Mouse (Mus musculus): Measurements from ENCODE around the gene Synj2bp. TPM values are rescaled to one million over a fixed set of nuclear protein-coding genes. Genes with fewer than 3 reads are reported as not detected.
A peak's percentile ranks its signal among the peaks of the same experiment; 100 is the strongest.
"Not testable (repeated sequence)": the region's sequence is repeated elsewhere in the genome, so short reads cannot be mapped to it uniquely, and the experiment has no call there.

Gene Synj2bp
- polyA plus RNA-seq, 1 experiment from 2014 or later, result 37.9 TPM

DNA sequence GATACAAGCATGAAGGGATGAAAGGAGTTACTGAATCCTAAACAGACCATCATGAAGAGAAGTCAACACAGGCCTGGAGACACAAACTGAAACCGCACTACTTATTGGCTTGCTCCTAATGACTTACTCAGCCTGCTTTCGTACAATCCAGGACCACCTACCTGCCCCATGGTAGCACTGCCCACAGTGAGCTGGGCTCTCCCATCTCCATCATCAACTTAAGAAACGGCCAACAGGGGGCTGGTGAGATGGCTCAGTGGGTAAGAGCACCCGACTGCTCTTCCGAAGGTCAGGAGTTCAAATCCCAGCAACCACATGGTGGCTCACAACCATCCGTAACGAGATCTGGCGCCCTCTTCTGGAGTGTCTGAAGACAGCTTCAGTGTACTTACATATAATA is 2.1 kb downstream of the Synj2bp start:
- H3K4me2 ChIP-seq (ENCODE audit: low read length); H3K27me3 ChIP-seq (ENCODE audit: control insufficient read depth, insufficient read depth, low read length); H3K36me3 ChIP-seq (ENCODE audit: control insufficient read depth, insufficient read depth, low read length); H3K27ac ChIP-seq (replicated peaks in 1 of 2; ENCODE audit: control insufficient read depth in 1 of 2, insufficient read depth in 1 of 2, low read depth in 2 of 2, low read length in 2 of 2); ATAC-seq (ENCODE audit: insufficient number of reproducible peaks, insufficient read depth, low FRiP score, low read depth); H3K9me3 ChIP-seq (ENCODE audit: control insufficient read depth, low read length); H3K9ac ChIP-seq (ENCODE audit: low read length); H3K4me3 ChIP-seq (ENCODE audit: control insufficient read depth in 1 of 2, insufficient read depth in 1 of 2, low read depth in 1 of 2, low read length in 2 of 2): not testable (repeated sequence)
- H3K4me1 ChIP-seq (ENCODE audit: control insufficient read depth in 2 of 2, insufficient read depth in 2 of 2, low read length in 2 of 2), result peaks cover 2 to 12% of the 10 kb centered on the region in 2 experiments; a peak in 1 of 4 replicates
- 86% methylated on average over 5 of the region's 8 CpGs for WGBS

DNA sequence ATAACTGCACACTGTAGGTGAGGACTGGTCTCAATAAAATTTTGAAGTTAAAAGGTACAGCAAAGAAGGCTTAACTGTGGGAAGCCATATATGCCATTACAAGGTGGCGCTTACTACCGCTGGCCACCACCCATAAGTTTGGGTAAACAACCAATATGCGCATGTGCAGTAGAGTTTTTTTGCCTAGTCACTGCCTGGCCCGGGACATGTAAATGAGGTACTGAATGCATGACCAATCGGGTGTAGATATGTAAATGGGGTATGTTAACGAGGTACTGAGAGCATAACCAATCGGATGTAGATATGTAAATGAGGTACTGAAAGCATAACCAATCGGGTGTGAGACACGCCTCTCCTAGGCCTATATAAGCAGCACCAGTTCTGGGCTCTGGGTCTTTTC is 35.8 kb downstream of the Synj2bp start:
- H3K4me1 ChIP-seq (ENCODE audit: control insufficient read depth in 2 of 2, insufficient read depth in 2 of 2, low read length in 2 of 2); ATAC-seq (ENCODE audit: insufficient number of reproducible peaks, insufficient read depth, low FRiP score, low read depth); H3K9ac ChIP-seq (ENCODE audit: low read length); H3K27ac ChIP-seq (replicated peaks in 1 of 2; ENCODE audit: control insufficient read depth in 1 of 2, insufficient read depth in 1 of 2, low read depth in 2 of 2, low read length in 2 of 2); H3K27me3 ChIP-seq (ENCODE audit: control insufficient read depth, insufficient read depth, low read length); H3K36me3 ChIP-seq (ENCODE audit: control insufficient read depth, insufficient read depth, low read length); H3K4me3 ChIP-seq (ENCODE audit: control insufficient read depth in 1 of 2, insufficient read depth in 1 of 2, low read depth in 1 of 2, low read length in 2 of 2); H3K9me3 ChIP-seq (ENCODE audit: control insufficient read depth, low read length); H3K4me2 ChIP-seq (ENCODE audit: low read length): not testable (repeated sequence)
- WGBS, result 97% methylated on average over 9 of the region's 9 CpGs

DNA sequence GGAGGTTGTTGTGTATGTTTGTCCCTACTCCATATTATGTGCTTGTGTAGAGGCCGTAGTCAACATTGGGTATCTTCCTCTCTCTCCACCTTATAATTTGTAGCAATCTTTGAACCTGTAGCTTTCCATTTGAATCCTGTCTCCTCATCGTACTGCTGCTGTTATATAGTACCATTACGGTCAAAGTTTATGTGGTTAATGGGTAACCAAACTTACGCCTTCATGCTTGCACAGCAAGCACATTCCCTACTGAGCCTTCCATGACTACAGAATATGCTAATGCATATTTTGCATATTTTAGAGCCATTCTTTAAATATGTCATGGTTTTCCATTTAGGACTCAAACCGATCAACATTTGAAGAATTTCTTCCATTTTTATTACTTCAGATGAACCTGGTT is 42.2 kb downstream of the Synj2bp start:
- H3K4me1 ChIP-seq (ENCODE audit: control insufficient read depth in 2 of 2, insufficient read depth in 2 of 2, low read length in 2 of 2), result no peaks in the 10 kb centered on the region
- no peak overlapping the region for H3K4me3 ChIP-seq (ENCODE audit: control insufficient read depth in 1 of 2, insufficient read depth in 1 of 2, low read depth in 1 of 2, low read length in 2 of 2)
- H3K9me3 ChIP-seq (ENCODE audit: control insufficient read depth, low read length), result no peaks in the 10 kb centered on the region
- H3K9ac ChIP-seq (ENCODE audit: low read length), result no peak overlapping the region
- 95% methylated on average over 5 of the region's 5 CpGs for WGBS
- no peaks in the 10 kb centered on the region for H3K36me3 ChIP-seq (ENCODE audit: control insufficient read depth, insufficient read depth, low read length)
- H3K4me2 ChIP-seq (ENCODE audit: low read length), result no peak overlapping the region
- ATAC-seq (ENCODE audit: insufficient number of reproducible peaks, insufficient read depth, low FRiP score, low read depth), result no peak
- no peaks in the 10 kb centered on the region for H3K27me3 ChIP-seq (ENCODE audit: control insufficient read depth, insufficient read depth, low read length)
- no peak overlapping the region for H3K27ac ChIP-seq (replicated peaks in 1 of 2; ENCODE audit: control insufficient read depth in 1 of 2, insufficient read depth in 1 of 2, low read depth in 2 of 2, low read length in 2 of 2)

DNA sequence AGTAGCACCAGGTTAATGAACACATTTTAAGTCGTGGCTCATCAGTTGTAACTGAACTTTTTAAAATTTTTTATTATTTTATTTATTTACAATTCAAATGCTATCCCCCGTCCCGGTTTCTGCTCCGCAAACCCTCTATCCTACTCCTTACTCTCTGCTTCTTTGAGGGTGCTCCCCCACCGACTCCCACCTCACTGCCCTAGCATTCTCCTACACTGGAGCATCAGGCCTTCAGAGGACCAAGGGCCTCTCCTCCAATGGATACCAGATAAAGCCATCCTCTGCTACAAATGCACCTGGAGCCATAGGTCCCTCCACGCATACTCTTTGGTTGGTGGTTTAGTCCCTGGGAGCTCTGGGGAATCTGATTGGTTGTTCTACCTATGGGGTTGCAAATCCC is 47.4 kb downstream of the Synj2bp start:
- Histone ChIP-seq H3K27me3 (ENCODE audit: control insufficient read depth, insufficient read depth, low read length) (no peaks in the 10 kb centered on the region), H3K4me3 (ENCODE audit: control insufficient read depth in 1 of 2, insufficient read depth in 1 of 2, low read depth in 1 of 2, low read length in 2 of 2) (peak overlapping the region; percentile 80 to 93; a peak in 3 of 4 replicates), H3K4me1 (ENCODE audit: control insufficient read depth in 2 of 2, insufficient read depth in 2 of 2, low read length in 2 of 2) (no peaks in the 10 kb centered on the region), H3K9me3 (ENCODE audit: control insufficient read depth, low read length) (no peaks in the 10 kb centered on the region), H3K9ac (ENCODE audit: low read length) (peak overlapping the region; percentile 82; the same call in 1 of the 2 replicates), H3K4me2 (ENCODE audit: low read length) (peak overlapping the region; percentile 75), H3K27ac (replicated peaks in 1 of 2; ENCODE audit: control insufficient read depth in 1 of 2, insufficient read depth in 1 of 2, low read depth in 2 of 2, low read length in 2 of 2) (peak overlapping the region in 1 of 2 experiments; percentile 90; a peak in 2 of 4 replicates), H3K36me3 (ENCODE audit: control insufficient read depth, insufficient read depth, low read length) (no peaks in the 10 kb centered on the region)
- WGBS, result 34% methylated on average over 6 of the region's 6 CpGs
- ATAC-seq (ENCODE audit: insufficient number of reproducible peaks, insufficient read depth, low FRiP score, low read depth), result 0 out of 2 replicates have a peak, but pooled peaks have one; percentile 33

DNA sequence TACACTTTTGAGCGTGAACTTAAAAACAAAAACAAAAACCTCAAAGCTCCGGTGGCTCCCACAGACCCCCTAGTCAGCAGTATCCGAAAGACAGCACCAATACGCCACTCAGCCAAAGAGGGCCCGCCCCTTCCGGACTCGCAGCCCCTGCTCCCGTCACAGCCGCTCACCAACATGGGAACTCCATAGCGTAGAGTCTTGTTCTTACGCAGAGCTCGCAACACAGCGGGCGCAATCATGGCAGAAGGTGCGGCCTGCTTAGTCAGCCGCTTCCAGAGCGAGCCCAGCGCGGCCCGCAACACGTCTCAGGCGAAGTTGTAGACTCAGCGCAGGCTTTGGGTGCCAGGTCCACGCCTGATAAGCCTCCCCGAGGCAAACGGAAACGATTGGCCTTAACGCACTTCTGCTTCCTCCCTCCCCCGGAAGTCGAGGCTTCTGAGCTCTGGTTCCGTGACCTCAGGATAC is 48.0 kb downstream of the Synj2bp start, which contains the start of gene Cox16:
Gene Cox16, minus strand, starts transcription at position 401 of the 465 bp plus-strand sequence.
- WGBS, result under 1% methylated on average over 31 of the region's 31 CpGs

DNA sequence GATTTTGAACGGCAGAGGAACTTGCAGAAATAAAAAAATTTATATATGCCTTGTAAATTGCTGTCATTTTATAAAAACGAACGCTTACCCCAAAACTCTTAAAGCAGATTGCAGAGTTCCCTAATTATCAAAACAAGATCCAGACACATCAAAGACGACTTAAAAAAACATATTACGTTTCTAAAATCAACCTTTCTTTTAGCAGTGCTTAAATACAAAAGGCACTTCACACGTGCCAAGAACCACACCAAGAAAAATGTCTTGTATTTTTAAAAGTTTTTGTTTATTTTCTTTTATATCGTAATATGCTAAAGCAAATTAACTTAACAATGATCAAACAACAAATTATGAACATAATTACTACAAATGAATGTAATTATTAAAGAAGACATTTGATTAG is 48.5 kb downstream of the Synj2bp start:
- Histone ChIP-seq H3K4me2 (ENCODE audit: low read length) (peak overlapping the region; percentile 75), H3K4me3 (ENCODE audit: control insufficient read depth in 1 of 2, insufficient read depth in 1 of 2, low read depth in 1 of 2, low read length in 2 of 2) (peak overlapping the region; percentile 80 to 93), H3K27ac (replicated peaks in 1 of 2; ENCODE audit: control insufficient read depth in 1 of 2, insufficient read depth in 1 of 2, low read depth in 2 of 2, low read length in 2 of 2) (peak overlapping the region in 1 of 2 experiments; percentile 90; a peak in 2 of 4 replicates), H3K4me1 (ENCODE audit: control insufficient read depth in 2 of 2, insufficient read depth in 2 of 2, low read length in 2 of 2) (no peaks in the 10 kb centered on the region), H3K9ac (ENCODE audit: low read length) (peak overlapping the region; percentile 82), H3K36me3 (ENCODE audit: control insufficient read depth, insufficient read depth, low read length) (no peaks in the 10 kb centered on the region), H3K27me3 (ENCODE audit: control insufficient read depth, insufficient read depth, low read length) (no peaks in the 10 kb centered on the region), H3K9me3 (ENCODE audit: control insufficient read depth, low read length) (no peaks in the 10 kb centered on the region)
- WGBS, result 3% methylated on average over 7 of the region's 7 CpGs
- no peak for ATAC-seq (ENCODE audit: insufficient number of reproducible peaks, insufficient read depth, low FRiP score, low read depth)

More for the DNA sequence above, 48.0 kb downstream of the Synj2bp start, which contains the start of gene Cox16:
- no peaks in the 10 kb centered on the region for H3K9me3 ChIP-seq (ENCODE audit: control insufficient read depth, low read length)
- peak within 1 kb of the TSS; percentile 90 to 97 for H3K27ac ChIP-seq (replicated peaks in 1 of 2; ENCODE audit: control insufficient read depth in 1 of 2, insufficient read depth in 1 of 2, low read depth in 2 of 2, low read length in 2 of 2)
- no peaks in the 10 kb centered on the region for H3K27me3 ChIP-seq (ENCODE audit: control insufficient read depth, insufficient read depth, low read length)
- no peaks in the 10 kb centered on the region for H3K36me3 ChIP-seq (ENCODE audit: control insufficient read depth, insufficient read depth, low read length)
- ATAC-seq (ENCODE audit: insufficient number of reproducible peaks, insufficient read depth, low FRiP score, low read depth), result peak; percentile 95
- peak within 1 kb of the TSS; percentile 82 for H3K9ac ChIP-seq (ENCODE audit: low read length)
- peak within 1 kb of the TSS; percentile 80 to 93 for H3K4me3 ChIP-seq (ENCODE audit: control insufficient read depth in 1 of 2, insufficient read depth in 1 of 2, low read depth in 1 of 2, low read length in 2 of 2)
- H3K4me1 ChIP-seq (ENCODE audit: control insufficient read depth in 2 of 2, insufficient read depth in 2 of 2, low read length in 2 of 2), result no peaks in the 10 kb centered on the region
- peak within 1 kb of the TSS; percentile 75 for H3K4me2 ChIP-seq (ENCODE audit: low read length)

DNA sequence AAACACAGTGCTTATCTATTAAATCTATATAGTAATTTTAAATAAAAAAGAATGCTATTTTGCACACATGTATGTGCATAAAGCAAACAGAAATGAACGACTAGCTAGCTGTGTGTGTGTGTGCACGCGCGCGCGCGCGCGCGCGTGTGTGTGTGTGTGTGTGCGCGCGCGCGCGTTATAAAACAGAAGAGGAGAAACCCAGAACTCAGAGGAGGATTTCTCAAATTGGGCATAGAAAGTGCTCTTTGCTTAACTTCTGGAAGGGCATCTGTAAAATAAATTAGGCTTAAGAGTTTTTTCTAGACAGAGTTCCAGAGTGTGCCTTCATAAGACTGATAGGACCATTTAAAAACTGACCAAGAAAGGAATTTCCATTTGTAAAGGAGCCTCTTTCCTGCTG is 49.1 kb downstream of the Synj2bp start:
- no peak for ATAC-seq (ENCODE audit: insufficient number of reproducible peaks, insufficient read depth, low FRiP score, low read depth)

DNA sequence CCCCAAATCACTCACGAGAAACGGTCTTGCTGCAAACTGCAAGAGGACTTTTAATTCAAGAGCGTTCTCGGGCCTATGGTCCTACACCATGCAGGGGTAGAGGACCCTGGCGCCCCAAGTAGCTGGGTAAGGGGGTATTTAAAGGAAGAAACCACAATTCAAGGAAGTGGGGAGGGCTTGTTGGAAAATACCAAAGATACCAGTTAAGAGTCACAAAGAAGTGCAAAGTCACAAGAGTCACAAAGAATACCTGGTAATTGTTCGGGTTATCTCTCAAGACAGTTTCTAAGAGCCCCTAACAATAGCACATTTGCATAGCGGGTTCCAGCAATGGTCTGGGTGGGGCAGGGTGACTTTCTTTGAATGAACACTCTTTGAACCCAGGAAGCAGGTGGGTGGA is 73.7 kb downstream of the Synj2bp start:
- not testable (repeated sequence) for H3K4me3 ChIP-seq (ENCODE audit: control insufficient read depth in 1 of 2, insufficient read depth in 1 of 2, low read depth in 1 of 2, low read length in 2 of 2); ATAC-seq (ENCODE audit: insufficient number of reproducible peaks, insufficient read depth, low FRiP score, low read depth); H3K27ac ChIP-seq (replicated peaks in 1 of 2; ENCODE audit: control insufficient read depth in 1 of 2, insufficient read depth in 1 of 2, low read depth in 2 of 2, low read length in 2 of 2); H3K36me3 ChIP-seq (ENCODE audit: control insufficient read depth, insufficient read depth, low read length); H3K27me3 ChIP-seq (ENCODE audit: control insufficient read depth, insufficient read depth, low read length); H3K9ac ChIP-seq (ENCODE audit: low read length); H3K4me1 ChIP-seq (ENCODE audit: control insufficient read depth in 2 of 2, insufficient read depth in 2 of 2, low read length in 2 of 2); H3K4me2 ChIP-seq (ENCODE audit: low read length)
- 93% methylated on average over 7 of the region's 7 CpGs for WGBS
- H3K9me3 ChIP-seq (ENCODE audit: control insufficient read depth, low read length), result peaks cover 15% of the 10 kb centered on the region

More for the DNA sequence above, 49.1 kb downstream of the Synj2bp start:
- no peaks in the 10 kb centered on the region for H3K36me3 ChIP-seq (ENCODE audit: control insufficient read depth, insufficient read depth, low read length)
- H3K4me3 ChIP-seq (ENCODE audit: control insufficient read depth in 1 of 2, insufficient read depth in 1 of 2, low read depth in 1 of 2, low read length in 2 of 2), result peak overlapping the region; percentile 24 to 80
- H3K27ac ChIP-seq (replicated peaks in 1 of 2; ENCODE audit: control insufficient read depth in 1 of 2, insufficient read depth in 1 of 2, low read depth in 2 of 2, low read length in 2 of 2), result no peak overlapping the region
- no peaks in the 10 kb centered on the region for H3K9me3 ChIP-seq (ENCODE audit: control insufficient read depth, low read length)
- H3K27me3 ChIP-seq (ENCODE audit: control insufficient read depth, insufficient read depth, low read length), result no peaks in the 10 kb centered on the region
- H3K4me1 ChIP-seq (ENCODE audit: control insufficient read depth in 2 of 2, insufficient read depth in 2 of 2, low read length in 2 of 2), result no peaks in the 10 kb centered on the region
- peak overlapping the region; percentile 75 for H3K4me2 ChIP-seq (ENCODE audit: low read length)
- WGBS, result 34% methylated on average over 17 of the region's 17 CpGs
- peak overlapping the region; percentile 82 for H3K9ac ChIP-seq (ENCODE audit: low read length)
